Mouse (Mus musculus): ENCODE measurements around the gene Nhsl2.

GRCm38 (mm10) chrX:101877840-101878239 is 28.7 kb downstream of the Nhsl2 start:
- TF ChIP-seq CTCF (IDR thresholded peaks at IDR 0.05; ENCODE audit: borderline replicate concordance, extremely low read depth, insufficient read depth, insufficient read length) = no peak
- no peak for TF ChIP-seq POLR2A (IDR thresholded peaks at IDR 0.05; ENCODE audit: borderline replicate concordance, extremely low read depth, insufficient read depth, insufficient read length, poor library complexity, severe bottlenecking)

Data from brain, embryonic 14.5 days (tissue).